Mouse (Mus musculus) C2C12 (cell line): ENCODE data around the gene Fbxl5. TPM values are rescaled to one million over a fixed set of nuclear protein-coding genes. Genes with fewer than 3 reads are reported as not detected.

ENCODE experiments used
- H3K27me3 ChIP-seq: one replicate; pipeline ENCODE4 v1.6.1; 2011; ENCODE audit not compliant: control insufficient read depth, insufficient read depth, insufficient read length
- H3K36me3 ChIP-seq: one replicate; pipeline ENCODE4 v1.6.1; 2011; ENCODE audit not compliant: control insufficient read depth, insufficient read depth
- H3K4me3 ChIP-seq: one replicate; pipeline ENCODE4 v1.5.1; 2011; ENCODE audit warnings: mild to moderate bottlenecking, control low read depth; ENCODE audit not compliant: poor library complexity, insufficient read depth, severe bottlenecking
- H3K79me2 ChIP-seq: one replicate; pipeline ENCODE4 v1.6.1; 2011; ENCODE audit not compliant: control insufficient read depth, insufficient read depth
- H3K79me3 ChIP-seq: one replicate; pipeline ENCODE4 v1.6.1; 2011; ENCODE audit warnings: low read depth, control low read depth
- H3ac ChIP-seq: one replicate; pipeline ENCODE3; 2011; ENCODE audit warnings: low read depth; ENCODE audit not compliant: control insufficient read depth, insufficient read length
- CEBPB ChIP-seq: IDR thresholded peaks from one replicate; pipeline ENCODE4 v1.6.1; 2011; ENCODE audit warnings: low read depth, mild to moderate bottlenecking, control low read depth, moderate library complexity
- CTCF ChIP-seq: IDR thresholded peaks from one replicate; pipeline ENCODE4 v1.5.1; 2011; ENCODE audit not compliant: control insufficient read depth, insufficient read depth, insufficient read length
- FOSL1 ChIP-seq: IDR thresholded peaks from one replicate; pipeline ENCODE4 v1.8.0; 2011; ENCODE audit warnings: mild to moderate bottlenecking, low read length; ENCODE audit not compliant: poor library complexity, insufficient read depth, severe bottlenecking
- MAX ChIP-seq: IDR thresholded peaks from one replicate; pipeline ENCODE4 v1.6.1; 2011; ENCODE audit warnings: mild to moderate bottlenecking, control low read depth
- MYOD1 ChIP-seq: IDR thresholded peaks from one replicate; pipeline ENCODE4 v1.6.1; 2011; ENCODE audit warnings: low read depth; ENCODE audit not compliant: control insufficient read depth, insufficient read length
- MYOG ChIP-seq: IDR thresholded peaks from one replicate; pipeline ENCODE4 v1.6.1; 2011; ENCODE audit not compliant: control insufficient read depth, insufficient read length; ENCODE audit errors: extremely low read depth
- USF1 ChIP-seq: IDR thresholded peaks from one replicate; pipeline ENCODE4 v1.6.1; 2011; ENCODE audit warnings: low read depth, mild to moderate bottlenecking, control low read depth, moderate library complexity
- polyA plus RNA-seq: library from polyadenylated mRNA; unstranded; fragments of >200 nt; fragmentation: generic; extraction: Trizol; gene quantifications from one replicate; pipeline ENCODE4 v1.2.1, GENCODE M21; 2012; ENCODE audit warnings: missing spikeins

Fbxl5 gene
- polyA plus RNA-seq, 1 experiment: 10.5 TPM

DNA sequence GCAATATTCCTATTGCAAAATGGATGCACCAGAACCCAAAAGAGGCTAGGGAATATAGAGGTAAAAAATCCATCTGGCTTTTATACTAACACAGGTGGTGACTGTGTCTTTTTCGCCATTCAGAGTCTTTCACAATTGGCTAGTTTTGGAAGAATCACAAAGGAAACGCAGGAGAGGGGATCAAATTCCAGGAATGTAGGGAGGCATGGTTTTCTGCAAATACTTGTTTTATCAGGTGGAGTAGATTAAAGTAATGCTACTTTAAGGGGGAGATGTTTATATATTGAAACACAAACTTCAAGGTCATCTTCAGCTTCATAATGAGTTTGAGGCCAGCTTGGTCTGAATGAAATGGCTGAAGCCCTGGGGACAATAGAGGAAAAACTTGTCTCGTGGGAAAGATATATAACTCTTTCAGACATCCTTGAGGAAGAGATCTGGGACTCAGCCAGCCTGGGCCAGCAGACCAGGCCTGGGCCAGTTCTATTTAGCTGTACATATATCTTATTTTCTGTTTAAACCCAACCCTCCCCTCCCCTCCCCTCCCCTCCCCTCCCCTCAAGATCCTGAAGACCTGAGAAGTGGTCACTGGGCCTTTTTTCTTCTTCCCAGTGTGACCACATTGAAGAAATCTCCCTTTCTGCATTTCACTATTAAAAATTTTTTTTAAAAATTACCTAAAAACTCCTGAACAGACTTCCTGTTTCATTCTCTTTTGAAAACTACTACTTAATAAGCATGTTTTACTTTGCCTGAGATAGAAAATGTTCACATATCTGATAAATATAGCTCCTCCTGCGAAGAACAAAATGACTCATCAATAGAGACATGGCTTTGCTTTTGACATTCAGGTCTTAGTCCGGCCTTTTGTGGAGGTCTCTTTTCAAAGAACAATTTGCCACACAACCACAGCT lies 99.6 kb downstream of the Fbxl5 start:
- no peaks in the 10 kb centered on the region for H3K36me3 ChIP-seq
- no peak overlapping the region for H3K4me3 ChIP-seq
- H3K79me2 ChIP-seq: no peaks in the 10 kb centered on the region
- TF ChIP-seq USF1 (no peak), MYOG (no peak), FOSL1 (no peak), CEBPB (no peak), CTCF (no peak), MYOD1 (no peak), MAX (no peak)
- no peaks in the 10 kb centered on the region for H3K79me3 ChIP-seq
- H3ac ChIP-seq: no peak overlapping the region
- H3K27me3 ChIP-seq: no peaks in the 10 kb centered on the region

DNA sequence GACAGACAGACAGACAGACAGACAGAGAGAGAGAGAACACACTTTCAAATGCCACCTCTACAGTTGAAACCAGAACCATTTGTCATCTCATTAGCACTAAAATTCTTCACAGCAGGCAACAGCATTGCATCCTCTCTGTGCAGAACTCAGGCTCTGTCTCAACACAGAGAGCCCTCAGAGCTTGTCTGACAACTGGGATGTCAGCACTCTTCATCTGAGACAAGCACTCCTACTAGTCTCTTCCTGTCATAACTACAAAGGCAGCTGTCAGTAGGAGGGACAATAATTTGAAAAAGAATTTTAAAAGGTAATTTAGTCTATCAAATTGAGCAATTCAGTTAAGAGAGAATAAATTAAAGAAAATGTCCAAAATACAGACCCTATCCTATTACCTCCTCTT lies 122.2 kb downstream of the Fbxl5 start:
- H3K36me3 ChIP-seq: peaks cover 3% of the 10 kb centered on the region
- no peaks in the 10 kb centered on the region for H3K27me3 ChIP-seq
- no peak overlapping the region for H3ac ChIP-seq
- TF ChIP-seq CTCF (no peak), USF1 (no peak), MYOG (no peak), FOSL1 (no peak), CEBPB (no peak), MAX (no peak), MYOD1 (no peak)
- no peaks in the 10 kb centered on the region for H3K79me2 ChIP-seq
- H3K79me3 ChIP-seq: no peaks in the 10 kb centered on the region
- no peak overlapping the region for H3K4me3 ChIP-seq

DNA sequence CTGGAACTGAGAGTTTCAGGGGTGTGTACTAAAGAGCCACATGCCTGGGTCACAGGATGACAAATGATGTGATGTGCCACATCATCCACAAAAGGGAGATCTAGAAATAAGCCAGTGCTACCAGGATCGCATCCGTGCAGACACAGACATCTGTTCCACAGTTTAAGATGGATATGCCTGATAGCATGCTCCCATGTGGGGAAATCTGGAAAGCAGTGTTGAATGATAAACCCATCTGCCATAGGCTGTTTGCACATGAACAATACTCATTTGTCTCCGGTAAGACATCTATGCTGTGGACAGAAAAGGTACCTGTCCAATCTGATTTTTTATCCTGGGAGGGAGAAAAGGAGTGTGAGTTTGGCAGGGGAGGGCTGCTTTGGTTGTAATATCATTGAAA lies 124.3 kb downstream of the Fbxl5 start:
- peaks cover 6% of the 10 kb centered on the region for H3K36me3 ChIP-seq
- H3K27me3 ChIP-seq: no peaks in the 10 kb centered on the region
- no peaks in the 10 kb centered on the region for H3K79me3 ChIP-seq
- no peak overlapping the region for H3ac ChIP-seq
- H3K4me3 ChIP-seq: no peak overlapping the region
- TF ChIP-seq CEBPB (no peak), MYOD1 (no peak), FOSL1 (no peak), CTCF (no peak), MAX (no peak), USF1 (no peak), MYOG (no peak)
- H3K79me2 ChIP-seq: no peaks in the 10 kb centered on the region

Other genes starting within 250 kb of the Fbxl5 start
- gene Cc2d2a, start 159.3 kb downstream of the Fbxl5 start, polyA plus RNA-seq: 1.6 TPM
- gene Bst1, start 2.8 kb downstream of the Fbxl5 start, polyA plus RNA-seq: not detected
- 0.18 TPM for gene Cd38, start 46.9 kb upstream of the Fbxl5 start, polyA plus RNA-seq
- gene Gm7879, start 91.5 kb upstream of the Fbxl5 start, polyA plus RNA-seq: 33.0 TPM
- gene Fgfbp1, start 160.1 kb upstream of the Fbxl5 start, polyA plus RNA-seq: 0.08 TPM